Mouse (Mus musculus): ENCODE data around the gene Wbp11.
A peak's percentile ranks its signal among the peaks of the same experiment; 100 is the strongest.
"Not testable (repeated sequence)": the region's sequence is repeated elsewhere in the genome, so short reads cannot be mapped to it uniquely, and the experiment has no call there.

Gene Wbp11

GRCm38 (mm10) chr6:136801274-136801673 lies 26.8 kb downstream of the Wbp11 start:
- DNase-seq: no peak

GRCm38 (mm10) chr6:136800710-136801109 lies 27.3 kb downstream of the Wbp11 start:
- DNase-seq: no peak

DNA sequence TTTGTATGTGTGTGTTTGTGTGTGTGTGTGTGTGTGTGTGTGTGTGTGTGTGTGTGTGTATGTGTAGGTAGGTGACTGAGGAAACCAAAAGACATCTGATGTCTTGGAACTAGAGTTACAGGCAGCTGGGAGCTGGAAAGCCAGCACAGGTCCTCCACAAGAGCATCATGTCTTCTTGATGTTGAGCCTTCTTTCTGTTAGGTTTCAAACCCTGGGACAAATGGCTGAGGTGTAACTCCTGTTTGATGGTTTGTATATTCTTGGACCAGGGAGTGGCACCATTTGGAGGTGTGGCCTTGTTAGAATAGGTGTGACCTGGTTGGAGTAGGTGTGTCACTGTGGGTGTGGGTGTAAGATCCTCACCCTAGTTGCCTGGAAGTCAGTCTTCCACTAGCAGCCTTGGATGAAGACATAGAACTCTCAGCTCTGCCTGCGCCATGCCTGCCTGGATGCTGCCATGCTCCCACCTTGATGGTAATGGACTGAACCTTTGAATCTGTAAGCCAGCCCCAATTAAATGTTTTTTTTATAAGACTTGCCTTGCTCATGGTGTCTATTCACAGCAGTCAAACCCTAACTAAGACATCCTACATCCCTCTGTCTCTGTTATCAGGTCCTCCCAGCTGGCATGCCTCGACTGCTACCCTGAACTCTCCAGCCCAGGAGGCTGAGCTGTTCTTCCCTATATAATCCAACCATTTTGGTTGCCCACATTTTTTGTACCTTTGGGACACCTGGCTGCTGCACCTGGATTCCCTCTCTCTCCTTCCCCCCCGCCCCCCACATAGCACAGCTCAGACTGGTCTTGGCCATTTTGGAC lies 29.9 kb downstream of the Wbp11 start:
- DNase-seq: not testable (repeated sequence)

GRCm38 (mm10) chr6:136795850-136796249 lies 32.2 kb downstream of the Wbp11 start:
- DNase-seq: no peak

GRCm38 (mm10) chr6:136795110-136795509 lies 32.9 kb downstream of the Wbp11 start:
- DNase-seq: no peak

GRCm38 (mm10) chr6:136793831-136794525 lies 34.1 kb downstream of the Wbp11 start:
- no peak for DNase-seq

DNA sequence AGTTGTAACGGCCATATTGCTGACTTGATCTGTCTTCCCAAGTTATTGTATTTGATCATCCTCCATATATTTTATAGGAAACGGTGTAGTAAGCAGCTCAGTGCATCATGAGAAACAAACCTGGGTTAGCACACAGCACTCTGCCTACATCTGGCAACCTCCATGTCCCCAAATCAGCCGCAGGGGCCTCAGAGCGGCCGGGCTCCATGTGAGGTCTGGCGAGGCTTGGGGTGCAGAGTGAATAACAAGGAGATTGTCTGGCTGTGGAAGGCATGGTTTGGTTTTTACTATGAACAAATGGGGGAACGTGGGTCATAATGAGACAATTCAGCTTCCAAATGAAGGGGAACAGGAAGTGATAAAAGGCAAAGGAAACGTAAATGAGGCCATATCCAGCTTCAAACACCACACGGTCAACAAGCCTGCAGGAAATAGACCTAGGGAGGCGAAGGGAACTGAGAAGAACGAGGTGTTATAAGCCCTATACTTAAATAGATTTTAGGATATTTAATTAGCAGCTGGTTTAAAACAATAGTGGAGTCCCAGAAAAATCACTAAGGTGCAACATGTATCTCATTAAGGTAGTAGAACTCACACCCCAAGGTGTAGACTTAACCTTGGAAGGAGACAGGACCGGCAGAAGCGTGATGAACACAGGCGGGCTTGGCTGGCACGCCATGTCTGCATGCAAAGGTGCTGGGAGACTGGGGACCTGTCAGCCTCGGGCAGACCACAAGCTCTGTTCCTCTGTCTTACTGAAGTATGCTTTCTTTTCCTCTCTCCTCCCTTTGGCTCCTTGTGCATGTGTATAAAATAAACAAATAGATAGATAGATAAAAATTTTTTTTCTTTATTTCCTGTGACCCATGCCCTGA lies 34.9 kb downstream of the Wbp11 start:
- no peak for DNase-seq

DNA sequence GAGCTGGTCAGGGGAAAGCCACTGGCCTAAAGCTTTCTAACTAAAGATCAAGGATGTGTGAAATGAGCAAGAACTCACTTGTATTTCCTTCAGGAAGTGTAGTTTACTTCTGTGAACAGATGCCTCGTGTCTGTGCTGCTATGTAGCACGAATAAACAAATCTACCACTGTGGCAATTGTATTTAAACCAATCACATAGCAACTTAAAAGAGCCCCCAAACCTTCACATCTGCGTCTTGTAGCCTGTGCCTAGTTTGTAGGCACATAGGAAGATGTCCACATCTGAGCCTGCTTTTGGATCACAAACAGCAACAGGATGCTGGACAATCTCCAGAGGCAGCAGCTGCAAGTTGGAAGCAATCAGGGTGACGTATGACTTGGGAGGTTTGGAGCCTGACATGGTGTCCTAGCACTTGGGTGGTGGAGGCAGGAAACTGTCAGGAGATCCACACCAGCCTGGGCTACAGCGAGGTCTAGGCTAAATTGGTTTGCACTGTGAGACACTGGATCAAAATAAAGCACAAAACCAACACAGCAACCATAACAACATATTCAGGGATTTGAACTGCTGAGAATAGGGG lies 38.6 kb downstream of the Wbp11 start:
- peak; percentile 55 to 59 for DNase-seq

GRCm38 (mm10) chr6:136782761-136783160 lies 45.3 kb downstream of the Wbp11 start:
- no peak for DNase-seq

- no peak for DNase-seq
These were observed 45.9 kb downstream of the Wbp11 start for GRCm38 (mm10) chr6:136782146-136782545.

DNA sequence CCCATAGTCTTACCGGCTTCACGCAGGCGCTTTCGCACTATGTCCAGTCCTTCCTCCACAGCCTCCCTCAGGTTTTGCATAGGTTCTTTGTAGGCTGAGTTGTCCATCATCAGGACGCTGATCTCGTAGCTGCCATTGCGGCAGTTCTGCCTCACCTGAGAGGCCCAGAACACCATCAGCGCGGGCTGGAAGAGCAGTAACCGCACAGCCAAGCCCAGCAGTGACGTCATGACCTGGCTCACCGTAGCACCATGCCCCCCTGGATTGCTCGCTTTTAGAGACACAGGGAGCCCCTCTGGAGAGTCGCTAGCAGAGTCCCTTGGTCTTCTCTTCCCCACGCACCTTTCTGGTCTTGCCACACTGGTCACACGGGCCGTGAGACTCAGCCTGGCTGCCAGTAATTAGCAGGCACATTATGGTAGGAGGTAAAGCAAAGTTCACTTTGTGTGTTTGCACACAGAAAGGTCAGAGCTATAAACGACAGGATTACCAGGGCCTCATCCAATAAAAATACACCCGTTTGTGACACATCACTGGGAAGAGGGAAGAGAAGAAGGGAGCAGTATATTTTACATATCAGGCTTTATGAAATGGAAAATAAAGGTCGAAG lies 46.6 kb downstream of the Wbp11 start, which contains the start of gene Gucy2c:
TSS of gene Gucy2c (minus strand) at position 389 of the 610 bp plus-strand sequence.
- DNase-seq: no peak

DNA sequence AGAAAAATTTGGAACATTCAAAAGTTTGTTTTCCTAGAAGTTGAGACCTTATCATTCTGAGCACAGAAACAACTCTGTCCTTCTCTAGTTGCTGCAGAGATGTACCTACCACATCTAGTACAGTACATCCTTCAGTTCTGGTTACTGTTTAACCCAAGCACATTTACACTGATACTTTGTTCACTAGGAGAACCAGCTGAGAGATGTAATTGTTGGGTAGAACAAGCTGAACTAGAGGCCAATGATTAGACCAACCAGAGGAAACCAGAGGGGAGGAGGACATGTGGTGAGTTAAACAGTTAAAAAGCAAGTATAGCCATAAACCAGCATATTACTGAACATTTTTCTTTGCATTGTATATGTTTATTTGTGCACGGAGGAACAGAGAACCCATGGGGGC lies 51.6 kb downstream of the Wbp11 start:
- peak in 1 of 2 experiments; percentile 13 for DNase-seq

DNA sequence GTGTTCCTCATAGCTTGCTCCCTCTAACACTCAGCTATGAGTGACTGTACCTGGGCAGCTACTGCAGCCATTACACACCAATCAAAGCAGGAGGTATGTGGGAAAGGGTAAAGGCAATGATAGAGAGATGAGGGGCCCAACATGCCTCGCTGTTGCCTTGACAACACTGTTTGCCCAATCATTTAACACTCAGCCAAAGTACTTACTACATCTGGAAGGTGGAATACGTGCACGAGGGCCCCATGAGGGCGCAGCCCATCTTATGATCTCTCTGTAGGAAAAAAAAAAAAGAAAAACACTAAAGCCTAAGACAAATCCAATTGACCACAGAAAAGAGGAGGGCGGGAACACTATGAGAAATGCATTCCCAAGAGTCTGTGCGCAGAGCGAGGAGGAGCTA lies 58.2 kb downstream of the Wbp11 start:
- DNase-seq: no peak

DNA sequence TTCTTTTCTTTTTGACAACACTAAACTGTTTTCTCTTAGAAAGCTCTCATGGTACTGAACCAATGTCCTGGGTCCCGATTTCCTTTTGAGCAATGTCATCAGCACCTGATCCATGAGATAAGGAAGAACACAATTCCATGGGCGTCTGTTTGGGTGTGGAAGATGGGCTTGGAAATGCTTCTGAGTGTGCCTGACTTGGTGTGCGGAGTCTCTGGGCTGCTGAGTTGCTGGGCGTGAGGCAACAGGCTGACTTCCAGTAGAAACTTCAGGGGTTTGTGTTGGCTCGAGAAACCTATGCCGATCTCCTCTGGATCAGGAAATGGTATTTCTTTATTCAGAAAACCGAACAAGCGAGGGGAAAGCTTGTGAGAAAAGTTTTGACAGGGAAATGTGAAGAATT lies 58.9 kb downstream of the Wbp11 start:
- DNase-seq: no peak

- DNase-seq: no peak
These were observed 64.1 kb downstream of the Wbp11 start for GRCm38 (mm10) chr6:136763912-136764311.

All from kidney, postnatal 36 days (tissue).